Mouse (Mus musculus): Measurements from ENCODE around the gene Rag1. TPM values are rescaled to one million over a fixed set of nuclear protein-coding genes. Genes with fewer than 3 reads are reported as not detected.

Rag1 gene
- total and polyA plus RNA-seq, 3 experiments = not detected

DNA sequence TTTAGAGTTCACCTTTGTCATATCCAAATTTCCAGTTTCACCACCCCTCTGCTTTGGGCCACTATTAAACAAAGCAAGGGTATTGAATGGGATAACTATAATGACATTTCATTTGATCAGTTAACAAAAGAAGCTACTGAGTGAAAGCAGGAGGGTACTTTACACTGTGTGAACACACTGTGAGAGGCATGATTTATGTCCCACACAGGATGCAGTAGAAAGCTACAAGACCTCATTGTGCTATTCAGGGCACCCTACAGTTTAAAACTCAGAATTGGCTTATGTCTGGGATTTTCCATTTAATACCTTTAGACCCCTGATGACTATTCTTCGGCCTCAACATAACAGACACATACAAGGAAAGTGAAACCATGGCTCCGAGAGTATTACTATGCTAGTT, 26.3 kb downstream of the Rag1 start:
- no peak overlapping the region for H3K4me2 ChIP-seq (ENCODE audit: insufficient read depth, low read depth, poor library complexity, severe bottlenecking)
- no peak for DNase-seq (ENCODE audit: extremely low read depth)

DNA sequence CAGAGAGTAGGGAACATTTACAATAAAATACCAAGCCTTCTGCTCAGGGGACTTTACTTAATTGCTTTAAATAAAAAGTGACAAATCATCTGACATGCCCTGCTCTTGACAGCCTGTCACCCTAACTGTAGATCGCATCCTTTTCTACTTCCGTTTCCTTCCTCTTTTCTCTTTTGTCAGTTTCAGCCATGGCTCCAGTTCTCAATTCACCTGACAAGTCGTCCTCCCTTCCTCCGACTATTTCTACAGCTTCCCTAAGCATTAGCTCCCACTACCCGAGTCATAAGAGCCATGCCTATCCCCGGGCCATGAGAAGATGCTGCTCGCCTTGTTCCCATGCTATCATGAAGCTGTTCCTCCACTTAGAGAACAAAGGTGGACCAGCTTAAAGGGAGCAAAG, 27.7 kb downstream of the Rag1 start:
- H3K4me2 ChIP-seq (ENCODE audit: insufficient read depth, low read depth, poor library complexity, severe bottlenecking) = no peak overlapping the region
- H3K9ac ChIP-seq (ENCODE audit: insufficient read depth, low read depth) = no peak overlapping the region
- peaks cover 31% of the 10 kb centered on the region for H3K27me3 ChIP-seq (replicated peaks)
- TF ChIP-seq ELF1 (IDR thresholded peaks at IDR 0.05; ENCODE audit: low read depth, low read length) (no peak), MAZ (IDR thresholded peaks at IDR 0.05; ENCODE audit: low read depth, low read length) (no peak), TBP (conservative IDR thresholded peaks at IDR 0.05; ENCODE audit: low read depth, low read length) (no peak), RCOR1 (conservative IDR thresholded peaks at IDR 0.05; ENCODE audit: low read depth, low read length) (no peak), GABPA (IDR thresholded peaks at IDR 0.05; ENCODE audit: insufficient replicate concordance, low read depth, low read length) (no peak), ETS1 (conservative IDR thresholded peaks at IDR 0.05; ENCODE audit: low read depth, low read length) (no peak), RAD21 (IDR thresholded peaks at IDR 0.05; ENCODE audit: low read depth, low read length) (no peak), TCF12 (IDR thresholded peaks at IDR 0.05; ENCODE audit: low read depth, low read length) (no peak), MAX (IDR thresholded peaks at IDR 0.05; ENCODE audit: low read length) (no peak), CHD2 (IDR thresholded peaks at IDR 0.05; ENCODE audit: low read length) (no peak), POLR2AphosphoS2 (IDR thresholded peaks at IDR 0.05; ENCODE audit: low read depth, low read length) (no peak), MXI1 (IDR thresholded peaks at IDR 0.05; ENCODE audit: low read depth, low read length) (no peak), EP300 (IDR thresholded peaks at IDR 0.05; ENCODE audit: low read length) (no peak), E2F4 (IDR thresholded peaks at IDR 0.05; ENCODE audit: insufficient replicate concordance, low read depth, low read length) (no peak), UBTF (IDR thresholded peaks at IDR 0.05; ENCODE audit: low read depth, low read length) (no peak)
- H3K4me1 ChIP-seq (ENCODE audit: control insufficient read depth in 1 of 2, insufficient read depth in 2 of 2) = no peaks in the 10 kb centered on the region; a peak in 1 of 4 replicates
- dilution Hi-C loops (cut with MboI; ENCODE audit: extremely low pct_ligation_motif_present, extremely low pct_unique_long_range_greater_than_20kb, low sequenced_read_pairs) (no loop called here), in situ Hi-C loops (cut with MboI; ENCODE audit: low pct_ligation_motif_present, low pct_unique_long_range_greater_than_20kb, low sequenced_read_pairs) (no loop called here)
- no peaks in the 10 kb centered on the region for H3K9me3 ChIP-seq (replicated peaks; ENCODE audit: low read length)
- no peak overlapping the region for H3K4me3 ChIP-seq (replicated peaks in 1 of 3; ENCODE audit: low read depth in 2 of 3, low read length in 2 of 3, poor library complexity in 1 of 3)
- no peaks in the 10 kb centered on the region for H3K79me2 ChIP-seq (replicated peaks; ENCODE audit: control insufficient read depth, extremely low read depth, insufficient read depth, poor library complexity, severe bottlenecking)
- H3K36me3 ChIP-seq (replicated peaks in 1 of 2; ENCODE audit: control insufficient read depth in 1 of 2, insufficient read depth in 1 of 2, low read length in 1 of 2) = no peaks in the 10 kb centered on the region
- no peak overlapping the region for H3K27ac ChIP-seq (ENCODE audit: insufficient read depth, low read depth)
- DNase-seq (ENCODE audit: extremely low read depth) = no peak

More for the DNA sequence above, 26.3 kb downstream of the Rag1 start:
- H3K27me3 ChIP-seq (replicated peaks) = peaks cover 23% of the 10 kb centered on the region
- H3K27ac ChIP-seq (ENCODE audit: insufficient read depth, low read depth) = no peak overlapping the region
- TF ChIP-seq UBTF (IDR thresholded peaks at IDR 0.05; ENCODE audit: low read depth, low read length) (no peak), RAD21 (IDR thresholded peaks at IDR 0.05; ENCODE audit: low read depth, low read length) (no peak), ZNF384 (IDR thresholded peaks at IDR 0.05; ENCODE audit: low read depth, low read length) (no peak), E2F4 (IDR thresholded peaks at IDR 0.05; ENCODE audit: insufficient replicate concordance, low read depth, low read length) (no peak), TCF12 (IDR thresholded peaks at IDR 0.05; ENCODE audit: low read depth, low read length) (no peak), USF1 (IDR thresholded peaks at IDR 0.05; ENCODE audit: low read depth, low read length) (no peak), RCOR1 (conservative IDR thresholded peaks at IDR 0.05; ENCODE audit: low read depth, low read length) (no peak)
- H3K9me3 ChIP-seq (replicated peaks; ENCODE audit: low read length) = no peaks in the 10 kb centered on the region
- H3K79me2 ChIP-seq (replicated peaks; ENCODE audit: control insufficient read depth, extremely low read depth, insufficient read depth, poor library complexity, severe bottlenecking) = no peaks in the 10 kb centered on the region
- dilution Hi-C loops (cut with MboI; ENCODE audit: extremely low pct_ligation_motif_present, extremely low pct_unique_long_range_greater_than_20kb, low sequenced_read_pairs) (no loop called here), in situ Hi-C loops (cut with MboI; ENCODE audit: low pct_ligation_motif_present, low pct_unique_long_range_greater_than_20kb, low sequenced_read_pairs) (no loop called here)
- no peaks in the 10 kb centered on the region for H3K36me3 ChIP-seq (replicated peaks in 1 of 2; ENCODE audit: control insufficient read depth in 1 of 2, insufficient read depth in 1 of 2, low read length in 1 of 2)
- H3K9ac ChIP-seq (ENCODE audit: insufficient read depth, low read depth) = no peak overlapping the region
- no peak overlapping the region for H3K4me3 ChIP-seq (replicated peaks in 1 of 3; ENCODE audit: low read depth in 2 of 3, low read length in 2 of 3, poor library complexity in 1 of 3)
- H3K4me1 ChIP-seq (ENCODE audit: control insufficient read depth in 1 of 2, insufficient read depth in 2 of 2) = no peaks in the 10 kb centered on the region; a peak in 1 of 4 replicates
